Mouse (Mus musculus) bone marrow, adult 2 months (tissue): ENCODE results near the gene Fanci. TPM values are rescaled to one million over a fixed set of nuclear protein-coding genes. Genes with fewer than 3 reads are reported as not detected.

Experiments
- H3K27ac ChIP-seq: fragments of 200-500 bp; 2 replicates; pipeline ENCODE4 v1.5.1; 2012; ENCODE audit warnings: low read depth, mild to moderate bottlenecking, control low read depth, inconsistent platforms, low read length; ENCODE audit not compliant: control insufficient read depth, poor library complexity, insufficient read depth
- H3K4me1 ChIP-seq: fragments of 200-500 bp; 2 replicates; pipeline ENCODE4 v1.6.1; 2011; ENCODE audit warnings: low read length; ENCODE audit not compliant: control insufficient read depth, insufficient read depth
- H3K4me3 ChIP-seq: fragments of 200-500 bp; replicated peaks from 2 replicates; pipeline ENCODE3; 2011; ENCODE audit warnings: mild to moderate bottlenecking, low read depth, low read length, control low read depth; ENCODE audit not compliant: control insufficient read depth
- CTCF ChIP-seq: fragments of 200-500 bp; IDR thresholded peaks from 2 replicates; pipeline ENCODE4 v1.5.1; 2011; ENCODE audit warnings: low read length, control low read depth; ENCODE audit not compliant: control insufficient read depth, insufficient read depth
- POLR2A ChIP-seq: fragments of 200-500 bp; IDR thresholded peaks from 2 replicates; pipeline ENCODE4 v1.6.1; 2011; ENCODE audit warnings: low read depth, mild to moderate bottlenecking, control low read depth, low read length, borderline replicate concordance; ENCODE audit not compliant: control insufficient read depth
- WGBS: fragments of 180-500 bp; shearing (Covaris S2); methylation state at CpG from one replicate; pipeline ENCODE4 v1.1.7; 2018; 5-methylcytosine and 5-hydroxymethylcytosine counted together
- polyA plus RNA-seq: library from polyadenylated mRNA; stranded (reverse); fragments of >200 nt; gene quantifications from 2 replicates; pipeline ENCODE4 v1.2.4, GENCODE M21; 2011; ENCODE audit warnings: low replicate concordance; ENCODE audit not compliant: missing spikeins, insufficient read depth, insufficient read length

Gene Fanci
- polyA plus RNA-seq, 1 experiment, result 10.3 TPM

DNA sequence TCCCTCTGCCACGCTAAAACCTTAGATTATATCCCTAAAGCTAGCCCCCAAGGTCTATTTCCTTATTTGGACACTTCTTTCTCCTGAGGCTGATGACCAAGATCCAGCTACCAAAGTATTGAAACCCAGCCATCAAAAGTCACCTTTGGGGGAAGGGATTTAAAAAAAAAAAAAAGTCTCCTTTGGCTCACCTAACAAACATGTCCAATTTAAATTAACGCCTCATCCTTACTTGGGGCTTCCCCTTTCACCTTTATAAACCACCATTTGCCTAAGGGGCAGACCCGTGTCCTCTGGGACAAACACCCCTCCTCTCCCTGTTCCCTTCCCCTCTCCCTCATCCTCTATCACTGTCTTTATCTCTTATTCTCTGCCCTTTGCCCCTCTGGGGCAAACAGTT is 79.0 kb downstream of the Fanci start:
- 58% methylated on average over 3 of the region's 3 CpGs for WGBS
- peaks cover 10% of the 10 kb centered on the region for H3K4me1 ChIP-seq
- H3K27ac ChIP-seq, result no peak overlapping the region
- no peak overlapping the region for H3K4me3 ChIP-seq
- TF ChIP-seq CTCF (no peak), POLR2A (no peak)

DNA sequence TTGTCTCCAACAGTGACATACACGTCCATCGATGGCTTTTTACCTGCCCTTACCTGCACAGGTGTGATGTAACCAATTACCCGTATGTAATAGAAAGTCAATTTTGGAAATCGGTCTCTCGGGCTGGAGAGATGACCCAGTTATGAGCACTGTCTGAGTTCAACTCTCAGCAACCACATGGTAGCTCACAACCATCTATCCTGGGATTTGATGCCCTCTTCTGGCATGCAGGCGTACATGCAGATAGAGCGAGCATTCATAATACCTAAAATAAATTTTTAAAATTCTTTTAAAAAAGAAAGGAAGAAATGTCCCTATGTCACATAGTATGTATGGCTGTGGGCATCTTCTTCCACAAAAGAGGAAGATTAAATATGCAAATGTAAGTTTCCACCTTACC is 79.7 kb downstream of the Fanci start:
- WGBS, result 57% methylated on average over 7 of the region's 7 CpGs
- H3K4me1 ChIP-seq, result peaks cover 10% of the 10 kb centered on the region
- TF ChIP-seq POLR2A (no peak), CTCF (0 out of 2 replicates have a peak, but pooled peaks have one; percentile 9)
- no peak overlapping the region for H3K27ac ChIP-seq
- no peak overlapping the region for H3K4me3 ChIP-seq

DNA sequence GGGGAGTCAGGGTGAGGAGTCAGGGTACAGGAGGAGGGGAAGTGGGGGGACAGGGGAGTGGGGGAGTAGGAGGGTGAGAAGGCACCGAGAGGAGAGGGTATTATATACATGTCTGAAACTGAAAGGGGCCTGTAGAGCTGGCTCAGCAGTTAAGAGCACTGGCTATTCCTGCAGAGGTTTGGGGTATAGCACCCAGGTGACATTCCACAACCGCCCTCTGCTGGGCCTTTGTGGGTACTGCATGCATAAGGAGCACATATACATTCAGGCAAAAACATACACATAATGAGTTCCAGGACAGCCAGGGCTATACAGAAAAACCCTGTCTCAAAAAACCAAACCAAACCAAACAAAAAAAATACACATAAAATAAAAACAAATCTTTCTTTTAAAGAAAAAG is 81.1 kb downstream of the Fanci start:
- no peak overlapping the region for H3K27ac ChIP-seq

DNA sequence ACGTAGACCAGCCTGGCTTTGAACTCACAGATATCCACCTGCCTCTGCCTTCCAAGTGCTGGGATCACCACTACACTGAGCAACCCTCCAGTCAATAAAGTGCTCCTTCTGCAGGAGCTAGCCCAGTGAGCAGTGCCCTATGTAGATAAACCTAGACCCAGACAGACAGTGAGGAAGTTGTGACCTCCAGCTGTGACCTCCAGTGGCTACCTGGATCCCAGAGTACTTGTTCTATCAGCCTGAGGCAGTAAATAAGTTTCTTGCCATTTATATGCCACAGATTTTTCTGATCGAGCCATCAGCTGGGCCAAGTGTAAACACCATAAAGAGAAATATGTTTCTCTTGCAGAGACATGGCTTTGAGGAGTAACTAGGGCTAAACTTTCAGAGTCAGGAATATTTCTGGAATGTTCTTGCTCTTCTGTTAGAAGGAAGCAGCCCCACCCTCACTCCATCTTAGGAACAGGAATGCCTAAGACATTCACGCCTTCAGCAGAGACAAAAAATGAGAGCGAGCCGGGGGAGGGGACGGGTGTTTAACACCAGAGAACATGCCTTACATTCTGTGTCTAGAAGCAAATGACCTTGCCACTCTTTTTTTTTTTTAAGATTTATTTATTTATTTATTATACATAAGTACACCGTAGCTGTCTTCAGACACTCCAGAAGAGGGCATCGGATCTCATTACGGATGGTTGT is 81.9 kb downstream of the Fanci start:
- Histone ChIP-seq H3K27ac (no peak overlapping the region), H3K4me1 (peaks cover 6% of the 10 kb centered on the region), H3K4me3 (no peak overlapping the region)
- WGBS, result 87% methylated on average over 9 of the region's 9 CpGs
- no peak for TF ChIP-seq POLR2A
- no peak for TF ChIP-seq CTCF

More for the DNA sequence above, 81.1 kb downstream of the Fanci start:
- Histone ChIP-seq H3K4me3 (no peak overlapping the region), H3K4me1 (peaks cover 8% of the 10 kb centered on the region)
- peak; percentile 48 for TF ChIP-seq CTCF
- TF ChIP-seq POLR2A, result no peak
- WGBS, result 65% methylated on average over 2 of the region's 2 CpGs

DNA sequence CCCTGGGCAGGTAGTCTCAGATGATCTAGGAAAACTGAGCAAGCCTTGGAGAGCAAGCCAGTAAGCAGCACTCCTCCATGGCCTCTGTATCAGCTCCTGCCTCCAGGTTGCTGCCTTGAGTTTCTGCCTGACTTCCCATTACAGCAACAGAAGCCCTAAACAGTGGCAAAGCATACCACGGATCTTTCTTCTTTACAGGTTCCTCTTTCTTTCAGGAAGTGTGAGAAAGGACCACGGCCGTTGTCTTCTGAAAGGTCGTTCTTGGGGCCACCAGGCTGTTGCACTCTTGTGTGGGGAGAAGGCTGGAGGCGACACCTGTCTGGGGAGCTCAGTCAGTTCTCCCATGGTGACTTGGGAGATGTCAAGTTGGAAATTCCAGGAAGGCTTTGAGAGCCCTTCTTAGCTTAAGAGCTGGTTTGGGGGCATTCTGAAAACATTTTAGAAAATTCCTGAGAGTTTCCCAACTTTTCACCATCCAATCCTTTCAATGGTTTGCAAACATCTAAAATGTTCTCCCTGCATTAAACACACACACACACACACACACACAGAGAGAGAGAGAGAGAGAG is 83.2 kb downstream of the Fanci start:
- Histone ChIP-seq H3K4me3 (no peak overlapping the region), H3K4me1 (peaks cover 1% of the 10 kb centered on the region; the same call in 1 of the 2 replicates), H3K27ac (no peak overlapping the region)
- TF ChIP-seq POLR2A (no peak), CTCF (no peak)
- 4% methylated on average over 5 of the region's 5 CpGs for WGBS

DNA sequence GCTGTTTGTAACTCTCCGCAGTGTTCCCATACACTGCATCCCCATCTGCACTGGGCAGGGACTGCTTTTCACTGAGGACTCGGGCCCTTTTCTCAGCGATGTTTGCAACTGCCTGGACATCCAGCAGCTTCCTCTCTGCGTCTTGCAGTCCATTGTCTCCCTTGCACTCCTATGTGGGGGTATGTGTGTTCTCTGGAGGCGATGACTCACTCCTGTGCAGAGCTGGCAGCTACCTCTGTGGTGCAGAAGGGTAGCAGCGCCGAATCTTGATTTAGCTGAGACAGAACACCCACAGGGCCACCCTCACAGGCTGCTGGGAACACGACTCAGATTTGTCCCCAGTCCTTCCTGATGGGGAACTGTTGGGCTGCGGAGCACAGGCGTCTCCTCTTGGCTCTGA is 94.8 kb downstream of the Fanci start:
- Histone ChIP-seq H3K4me1 (no peaks in the 10 kb centered on the region), H3K4me3 (no peak overlapping the region), H3K27ac (no peak overlapping the region)
- 26% methylated on average over 10 of the region's 10 CpGs for WGBS
- TF ChIP-seq POLR2A, result no peak
- no peak for TF ChIP-seq CTCF

DNA sequence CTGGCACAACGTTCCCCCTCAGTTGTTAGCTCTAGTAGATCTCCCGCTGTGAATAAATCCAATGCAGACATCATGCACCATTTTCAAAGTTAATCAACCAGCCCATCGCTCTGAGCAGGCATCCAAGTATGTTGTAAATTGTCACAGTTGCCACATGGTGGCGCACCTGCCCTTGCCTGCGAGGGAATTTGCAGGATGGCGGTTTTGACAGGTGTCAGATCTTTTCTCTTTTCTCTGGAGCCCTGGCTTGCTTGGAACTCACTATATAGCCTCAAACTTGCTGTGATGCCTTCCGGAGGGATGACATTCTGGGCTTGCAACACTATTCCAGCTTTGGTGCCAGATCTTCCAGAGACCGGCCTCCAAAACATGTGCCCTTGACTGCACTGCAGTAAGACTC is 102.2 kb downstream of the Fanci start:
- WGBS, result 13% methylated on average over 8 of the region's 8 CpGs
- H3K27ac ChIP-seq, result no peak overlapping the region
- H3K4me1 ChIP-seq, result no peaks in the 10 kb centered on the region
- TF ChIP-seq CTCF, result peak; percentile 84
- TF ChIP-seq POLR2A, result no peak
- H3K4me3 ChIP-seq, result no peak overlapping the region

DNA sequence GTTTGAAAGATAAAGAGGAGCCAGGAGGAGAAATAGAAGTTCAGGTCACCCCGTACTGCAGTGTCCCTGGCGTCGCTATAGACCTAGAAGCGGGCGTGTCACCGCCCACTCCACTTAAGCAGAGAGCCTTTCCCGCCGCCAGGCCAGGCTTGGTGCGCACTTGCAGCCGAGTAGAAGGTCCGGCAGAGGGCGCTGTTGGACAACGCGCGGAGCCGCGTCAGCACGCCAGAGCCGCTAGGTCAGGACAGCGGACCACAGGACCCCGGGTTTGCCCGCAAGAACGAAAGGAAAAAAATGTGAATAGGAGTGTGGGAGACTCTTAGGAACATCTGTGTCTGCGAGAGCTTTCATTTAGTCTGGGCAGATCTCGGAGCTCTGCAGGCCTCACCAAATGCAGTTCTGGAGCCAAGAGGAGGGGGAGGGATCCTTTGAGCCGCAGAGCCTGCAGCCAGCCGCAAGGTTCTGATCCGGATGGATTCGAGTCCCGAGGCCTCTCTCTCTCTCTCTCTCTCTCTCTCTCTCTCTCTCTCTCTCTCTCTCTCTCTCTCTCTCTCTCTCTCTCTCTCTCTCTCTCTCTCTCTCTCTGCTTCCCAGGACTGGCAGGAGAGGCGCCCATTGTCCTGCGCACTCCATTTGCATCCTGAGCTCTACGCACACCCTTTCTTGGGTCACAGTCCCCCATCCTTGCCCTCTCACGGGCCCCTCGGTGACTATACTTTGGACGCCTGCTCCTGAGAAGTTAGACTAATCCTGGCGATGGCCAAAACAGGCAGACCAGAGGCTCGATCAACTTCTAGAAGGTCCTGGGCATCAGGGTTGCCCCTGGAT is 104.5 kb downstream of the Fanci start:
- Histone ChIP-seq H3K4me1 (no peaks in the 10 kb centered on the region), H3K27ac (no peak overlapping the region), H3K4me3 (no peak overlapping the region)
- TF ChIP-seq CTCF (peak; percentile 97), POLR2A (0 out of 2 replicates have a peak, but pooled peaks have one; percentile 39)
- WGBS, result 5% methylated on average over 38 of the region's 38 CpGs
